Mouse (Mus musculus) spleen, adult 2 months (tissue): ENCODE results near the gene Tcl1b2. TPM values are rescaled to one million over a fixed set of nuclear protein-coding genes. Genes with fewer than 3 reads are reported as not detected.
"Not testable (repeated sequence)": the region's sequence is repeated elsewhere in the genome, so short reads cannot be mapped to it uniquely, and the experiment has no call there.

Experiments used
- DNase-seq, 2 experiments: peaks; one replicate each; pipeline versions ENCODE4 v3.0.0 to v3.0.0-alpha.2; 2012 to 2021; ENCODE audit warnings: low spot score in 2 of 2, low read depth in 1 of 2
- H3K27ac ChIP-seq: fragments of 200-500 bp; 2 replicates; pipeline ENCODE4 v1.5.1; 2012; ENCODE audit warnings: low read length, inconsistent platforms; ENCODE audit not compliant: insufficient read depth
- H3K27me3 ChIP-seq: fragments of 200-500 bp; 2 replicates; pipeline ENCODE4 v1.6.1; 2012; ENCODE audit warnings: mild to moderate bottlenecking, moderate library complexity, low read length, inconsistent platforms; ENCODE audit not compliant: control insufficient read depth, insufficient read depth
- H3K36me3 ChIP-seq: fragments of 200-500 bp; 2 replicates; pipeline ENCODE4 v1.6.1; 2012; ENCODE audit warnings: mild to moderate bottlenecking, low read length, inconsistent platforms; ENCODE audit not compliant: control insufficient read depth, insufficient read depth
- H3K4me1 ChIP-seq: fragments of 200-500 bp; 2 replicates; pipeline ENCODE4 v1.6.1; 2011; ENCODE audit warnings: inconsistent platforms; ENCODE audit not compliant: control insufficient read depth, insufficient read depth, insufficient read length
- H3K4me3 ChIP-seq: fragments of 200-500 bp; 2 replicates; pipeline ENCODE4 v1.5.1; 2011; ENCODE audit warnings: mild to moderate bottlenecking, inconsistent platforms; ENCODE audit not compliant: insufficient read depth, insufficient read length; ENCODE audit errors: extremely low read depth
- WGBS: fragments of 180-500 bp; shearing (Covaris S2); methylation state at CpG from one replicate; pipeline ENCODE4 v1.1.7; 2018; 5-methylcytosine and 5-hydroxymethylcytosine counted together
- polyA plus RNA-seq: library from polyadenylated mRNA; depleted of rRNA; stranded (reverse); fragments of >200 nt; gene quantifications from 2 replicates; pipeline ENCODE4 v1.2.3, GENCODE M21; 2012; rRNA removed

Tcl1b2 gene
- polyA plus RNA-seq, 1 experiment, result not detected

DNA sequence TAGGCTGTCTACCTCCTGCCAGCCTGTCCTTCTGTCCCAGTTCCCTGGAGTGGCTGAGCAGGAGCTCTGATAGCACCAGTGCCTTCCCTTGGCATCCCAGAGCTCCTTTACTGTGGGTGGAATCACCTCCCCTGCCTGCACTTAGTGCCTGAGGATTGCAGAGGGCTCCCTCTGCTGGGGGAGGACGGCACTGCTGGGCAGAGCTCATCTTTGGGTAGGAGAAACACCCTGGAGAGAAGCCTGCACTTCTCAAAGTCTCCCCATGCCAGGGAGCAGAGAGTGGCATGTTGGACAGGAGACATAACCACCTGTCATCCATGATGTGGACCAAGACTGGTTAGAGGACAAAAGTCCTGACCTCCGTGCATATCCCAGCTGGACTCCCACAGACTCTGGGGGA lies 43.2 kb downstream of the Tcl1b2 start:
- not testable (repeated sequence) for H3K36me3 ChIP-seq, H3K27me3 ChIP-seq, H3K4me3 ChIP-seq, DNase-seq, H3K4me1 ChIP-seq, H3K27ac ChIP-seq
- WGBS, result 34% methylated on average over 2 of the region's 2 CpGs

DNA sequence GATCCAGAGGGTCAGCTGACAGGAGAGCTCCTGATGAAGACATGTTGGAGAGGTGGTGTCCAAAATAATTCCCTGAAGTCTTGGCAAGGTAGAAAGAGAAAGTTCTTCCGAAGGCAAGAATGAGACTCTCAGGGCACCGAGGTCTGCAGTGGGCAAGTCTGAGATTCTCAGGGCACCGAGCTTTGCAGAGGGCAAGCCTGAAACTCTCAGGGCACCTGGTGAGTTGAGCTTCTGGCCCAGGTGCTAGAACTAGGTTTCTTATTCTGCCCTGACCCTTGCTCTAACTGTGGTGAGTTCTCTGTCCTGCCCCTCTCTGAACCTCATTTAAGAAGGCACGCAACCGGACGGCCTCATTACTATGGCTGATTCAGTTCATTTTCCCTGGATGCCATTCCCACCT lies 44.9 kb downstream of the Tcl1b2 start, which contains the start of gene Tcl1b3:
Gene Tcl1b3 (plus strand): TSS at position 301 of the 400 bp plus-strand sequence.
- H3K4me3 ChIP-seq, H3K4me1 ChIP-seq, DNase-seq, H3K36me3 ChIP-seq, H3K27ac ChIP-seq, H3K27me3 ChIP-seq: not testable (repeated sequence)
- WGBS, result 90% methylated on average over 6 of the region's 6 CpGs

DNA sequence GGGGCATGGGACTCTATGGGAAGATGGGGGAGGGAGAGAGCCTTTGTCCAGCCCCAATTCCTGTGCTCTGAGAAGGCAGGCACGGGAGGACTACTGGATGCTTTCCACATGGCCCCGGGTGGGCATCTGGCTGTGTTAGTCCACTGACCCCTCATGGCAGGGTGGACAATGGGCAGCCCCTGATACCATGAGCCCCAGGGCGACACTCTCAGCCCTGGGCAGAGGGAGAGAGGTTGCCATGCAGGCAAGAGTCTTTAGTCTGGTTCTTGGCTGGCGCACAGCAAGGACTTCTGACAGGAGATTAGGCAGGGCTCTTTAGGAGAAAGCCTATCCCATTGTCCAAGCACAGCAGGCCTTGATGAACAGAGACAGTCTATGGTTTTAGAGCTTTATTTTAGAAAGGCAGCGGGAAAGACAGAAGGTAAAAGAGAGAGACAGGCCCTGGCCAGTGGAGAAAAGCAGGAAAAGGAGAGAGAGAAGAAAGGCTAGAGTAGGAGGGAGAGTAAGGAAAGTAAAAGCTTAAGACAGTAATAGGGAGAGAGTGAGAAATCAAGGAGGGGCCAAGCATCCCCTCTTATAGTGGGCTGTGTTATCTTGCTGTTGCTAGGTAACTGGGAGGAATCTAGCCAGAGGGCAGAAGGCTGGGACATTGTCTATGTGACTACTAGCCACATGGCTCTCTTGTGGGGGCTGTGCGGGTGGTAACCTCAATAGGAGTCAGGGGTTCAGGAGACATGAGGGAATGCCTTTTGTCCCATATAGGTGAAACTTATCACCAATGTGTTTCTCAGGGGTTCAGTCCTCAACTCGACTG lies 54.1 kb downstream of the Tcl1b2 start:
- not testable (repeated sequence) for DNase-seq, H3K4me3 ChIP-seq, H3K4me1 ChIP-seq, H3K27ac ChIP-seq, H3K36me3 ChIP-seq, H3K27me3 ChIP-seq
- 77% methylated on average over 7 of the region's 7 CpGs for WGBS

DNA sequence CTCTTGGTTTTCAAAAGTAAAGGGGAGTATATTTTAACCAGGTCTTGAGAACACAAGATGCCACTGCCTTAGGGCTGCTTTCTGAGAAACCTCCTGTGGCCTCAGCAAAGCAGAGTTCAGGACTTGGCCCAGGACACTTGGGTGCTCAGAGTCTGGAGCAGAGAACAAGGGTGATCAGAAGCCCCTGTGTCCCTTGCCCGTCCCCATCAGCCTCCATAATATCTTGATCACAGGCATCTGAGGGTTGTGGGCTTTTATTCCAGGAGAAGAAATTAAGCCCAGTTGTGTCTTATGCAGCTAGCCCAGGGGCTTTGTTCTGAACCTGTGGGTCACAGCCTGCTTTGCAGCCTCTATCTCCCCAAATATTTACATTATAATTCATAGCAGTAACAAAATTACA lies 55.8 kb downstream of the Tcl1b2 start, which contains the start of gene Tcl1b4:
Gene Tcl1b4 (plus strand): TSS at position 301 of the 400 bp plus-strand sequence.
- not testable (repeated sequence) for H3K27ac ChIP-seq, H3K27me3 ChIP-seq, H3K4me3 ChIP-seq, DNase-seq, H3K36me3 ChIP-seq, H3K4me1 ChIP-seq
- WGBS, result 90% methylated on average over 1 of the region's 1 CpGs

Other genes starting within 250 kb of the Tcl1b2 start
- gene Syne3, start 136.2 kb upstream of the Tcl1b2 start, polyA plus RNA-seq, result 5.4 and 6.3 TPM in 2 replicates
- gene Glrx5, start 113.3 kb upstream of the Tcl1b2 start, polyA plus RNA-seq, result 102 and 109 TPM in 2 replicates
- not detected in 2 replicates for gene Tcl1b1, start 13.7 kb downstream of the Tcl1b2 start, polyA plus RNA-seq
- not detected in 2 replicates for gene Tcl1b5, start 30.3 kb downstream of the Tcl1b2 start, polyA plus RNA-seq
- not detected in 2 replicates for gene Tcl1b3, start 45.0 kb downstream of the Tcl1b2 start, polyA plus RNA-seq
- gene Tcl1b4, start 55.9 kb downstream of the Tcl1b2 start, polyA plus RNA-seq, result not detected in 2 replicates
- gene Tcl1, start 76.8 kb downstream of the Tcl1b2 start, polyA plus RNA-seq, result not detected in 2 replicates
- not detected in 2 replicates for gene Tunar, start 187.9 kb downstream of the Tcl1b2 start, polyA plus RNA-seq